Mouse (Mus musculus) lung, adult 2 months (tissue): ENCODE measurements around the gene Mag. TPM values are rescaled to one million over a fixed set of nuclear protein-coding genes. Genes with fewer than 3 reads are reported as not detected.
A peak's percentile ranks its signal among the peaks of the same experiment; 100 is the strongest.
"Not testable (repeated sequence)": the region's sequence is repeated elsewhere in the genome, so short reads cannot be mapped to it uniquely, and the experiment has no call there.

Source experiments
- DNase-seq: peaks from one replicate; pipeline ENCODE4 v3.0.0; 2022
- H3K4me1 ChIP-seq: fragments of 200-500 bp; 2 replicates; pipeline ENCODE4 v1.6.1; 2011; ENCODE audit warnings: low read length; ENCODE audit not compliant: control insufficient read depth, insufficient read depth
- H3K4me3 ChIP-seq: fragments of 200-500 bp; replicated peaks from 2 replicates; pipeline ENCODE3; 2011; ENCODE audit warnings: low read depth, mild to moderate bottlenecking, control low read depth, low read length; ENCODE audit errors: extremely low read depth
- CTCF ChIP-seq: fragments of 200-500 bp; IDR thresholded peaks from 2 replicates; pipeline ENCODE4 v1.5.1; 2011; ENCODE audit warnings: mild to moderate bottlenecking, low read length, control low read depth; ENCODE audit not compliant: insufficient read depth
- POLR2A ChIP-seq: fragments of 200-500 bp; IDR thresholded peaks from 2 replicates; pipeline ENCODE4 v1.6.1; 2011; ENCODE audit warnings: low read depth, mild to moderate bottlenecking, control low read depth, low read length, borderline replicate concordance; ENCODE audit errors: extremely low read depth
- WGBS: fragments of 180-500 bp; shearing (Covaris S2); methylation state at CpG from one replicate; pipeline ENCODE4 v1.1.7; 2018; 5-methylcytosine and 5-hydroxymethylcytosine counted together
- polyA plus RNA-seq: library from polyadenylated mRNA; depleted of rRNA; stranded (reverse); fragments of >200 nt; gene quantifications from 2 replicates; pipeline ENCODE4 v1.2.3, GENCODE M21; 2012

Mag gene
- polyA plus RNA-seq, 1 experiment = 3.7 TPM

DNA sequence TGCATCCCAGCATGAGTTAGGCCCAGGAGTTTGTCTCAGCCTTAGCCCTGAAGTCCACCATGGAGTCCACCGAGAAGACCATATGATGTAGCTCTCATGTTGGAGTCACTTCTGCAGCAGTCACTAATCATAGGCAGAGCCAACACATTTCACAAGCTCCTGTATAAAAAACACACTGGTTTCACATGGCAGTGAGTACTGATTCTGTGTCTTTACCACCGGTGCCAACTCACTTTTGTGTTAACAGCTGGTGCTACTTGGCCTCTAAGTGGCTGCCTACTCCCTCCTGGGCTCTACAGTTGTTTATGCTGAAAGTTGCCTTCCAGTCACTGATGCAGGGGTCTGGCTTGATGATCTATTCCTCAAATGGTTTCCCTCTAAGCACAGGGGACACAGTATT lies 9.9 kb upstream of the Mag start, which contains the start of gene Hamp2:
TSS of gene Hamp2 (minus strand) at position 101 of the 400 bp plus-strand sequence.
- DNase-seq, H3K4me3 ChIP-seq, H3K4me1 ChIP-seq: not testable (repeated sequence)
- WGBS = 62% methylated on average over 2 of the region's 2 CpGs

GRCm38 (mm10) chr7:30924071-30924470 lies 9.4 kb upstream of the Mag start:
- Histone ChIP-seq H3K4me3 (no peak overlapping the region), H3K4me1 (no peaks in the 10 kb centered on the region)
- TF ChIP-seq CTCF (no peak), POLR2A (no peak)
- no peak for DNase-seq
- WGBS = 44% methylated on average over 3 of the region's 3 CpGs

- not testable (repeated sequence) for DNase-seq, H3K4me1 ChIP-seq, H3K4me3 ChIP-seq
- WGBS = 39% methylated on average over 3 of the region's 3 CpGs
These were observed 7.8 kb upstream of the Mag start for GRCm38 (mm10) chr7:30922490-30922889.

GRCm38 (mm10) chr7:30920217-30920616 lies 5.5 kb upstream of the Mag start:
- DNase-seq = no peak
- Histone ChIP-seq H3K4me1 (no peaks in the 10 kb centered on the region), H3K4me3 (no peak overlapping the region)
- WGBS = 64% methylated on average over 3 of the region's 3 CpGs
- TF ChIP-seq CTCF (no peak), POLR2A (no peak)

DNA sequence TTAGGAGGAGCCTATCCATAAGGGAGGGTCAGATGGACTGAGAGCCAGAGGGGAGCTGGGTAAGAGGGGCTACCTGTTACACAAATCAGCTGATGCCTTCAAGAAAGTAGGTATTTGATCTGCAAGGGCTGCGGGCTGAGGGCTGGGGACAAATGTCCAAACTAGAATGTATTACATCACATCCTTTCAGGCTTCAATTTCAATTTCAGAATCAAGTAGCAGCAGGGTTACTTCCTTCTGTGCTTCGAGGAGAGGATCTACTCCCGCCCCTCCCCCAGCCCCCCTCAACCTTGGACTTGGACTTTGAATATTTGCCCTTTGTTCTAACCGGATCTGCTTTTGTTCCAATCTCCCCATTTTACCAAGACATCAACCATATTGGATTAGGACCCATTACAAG lies 2.5 kb upstream of the Mag start:
- WGBS = 32% methylated on average over 4 of the region's 4 CpGs
- no peak for DNase-seq

DNA sequence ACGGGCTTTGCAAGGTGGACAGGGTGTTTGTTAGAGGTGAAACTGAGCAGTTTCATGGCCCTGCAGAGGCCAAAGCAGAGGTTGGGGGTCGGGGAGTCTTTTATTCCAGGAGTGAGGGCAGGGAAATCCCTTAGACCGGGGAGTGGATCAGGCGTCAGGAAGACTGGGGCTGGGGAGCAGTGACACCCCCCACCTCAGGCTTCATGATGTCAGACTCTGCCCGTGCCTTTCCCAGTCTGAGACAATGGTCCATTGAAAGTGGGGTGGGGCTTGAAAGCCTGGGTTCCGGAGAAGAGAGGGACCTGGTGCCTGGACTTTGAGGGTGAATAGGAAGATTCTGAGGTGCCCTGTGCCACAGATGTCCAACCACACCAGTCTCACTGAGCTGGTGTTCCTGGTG lies 2.0 kb upstream of the Mag start:
- Histone ChIP-seq H3K4me3 (no peak overlapping the region), H3K4me1 (no peaks in the 10 kb centered on the region)
- DNase-seq = no peak
- no peak for TF ChIP-seq POLR2A
- no peak for TF ChIP-seq CTCF
- WGBS = 28% methylated on average over 6 of the region's 6 CpGs

More for the DNA sequence above, 2.5 kb upstream of the Mag start:
- TF ChIP-seq POLR2A = no peak
- no peak for TF ChIP-seq CTCF
- H3K4me3 ChIP-seq = no peak overlapping the region
- no peaks in the 10 kb centered on the region for H3K4me1 ChIP-seq

GRCm38 (mm10) chr7:30909773-30910172 lies 4.9 kb downstream of the Mag start:
- Histone ChIP-seq H3K4me3 (no peak overlapping the region), H3K4me1 (peaks cover 2% of the 10 kb centered on the region; the same call in 1 of the 2 replicates)
- DNase-seq = no peak
- TF ChIP-seq CTCF = no peak
- TF ChIP-seq POLR2A = no peak
- WGBS = 63% methylated on average over 6 of the region's 6 CpGs

- Histone ChIP-seq H3K4me3 (peak overlapping the region; percentile 51), H3K4me1 (peaks cover 2% of the 10 kb centered on the region; the same call in 1 of the 2 replicates)
- DNase-seq = no peak
- 19% methylated on average over 17 of the region's 17 CpGs for WGBS
- no peak for TF ChIP-seq POLR2A
- TF ChIP-seq CTCF = no peak
These were observed 5.7 kb downstream of the Mag start for GRCm38 (mm10) chr7:30908992-30909431.

GRCm38 (mm10) chr7:30908277-30908991 lies 6.2 kb downstream of the Mag start:
- no peak for TF ChIP-seq POLR2A
- TF ChIP-seq CTCF = no peak
- Histone ChIP-seq H3K4me1 (peaks cover 2% of the 10 kb centered on the region; the same call in 1 of the 2 replicates), H3K4me3 (peak overlapping the region; percentile 51)
- peak; percentile 30 for DNase-seq
- WGBS = 3% methylated on average over 26 of the region's 26 CpGs

GRCm38 (mm10) chr7:30904042-30904441 lies 10.6 kb downstream of the Mag start:
- DNase-seq = no peak
- TF ChIP-seq CTCF (peak; percentile 44; the same call in 1 of the 2 replicates), POLR2A (no peak)
- peaks cover 2% of the 10 kb centered on the region; the same call in 1 of the 2 replicates for H3K4me1 ChIP-seq
- WGBS = 27% methylated on average over 4 of the region's 4 CpGs
- H3K4me3 ChIP-seq = no peak overlapping the region
